Mouse (Mus musculus): ENCODE data around the gene Nppb.

GRCm38 (mm10) chr4:147963623-147964022 lies 22.0 kb upstream of the Nppb start:
- no peak for TF ChIP-seq CTCF (IDR thresholded peaks at IDR 0.05; ENCODE audit: low read depth)
- TF ChIP-seq EP300 (IDR thresholded peaks at IDR 0.05; ENCODE audit: low read depth): no peak

Data from liver, embryonic 14.5 days (tissue).